Mouse (Mus musculus) gonadal fat pad, adult 2 months (tissue): ENCODE measurements around the gene Cldn8. TPM values are rescaled to one million over a fixed set of nuclear protein-coding genes. Genes with fewer than 3 reads are reported as not detected.

Experiments used
- polyA plus RNA-seq: library from polyadenylated mRNA; depleted of rRNA; stranded (reverse); fragments of >200 nt; gene quantifications from 2 replicates; pipeline ENCODE4 v1.2.3, GENCODE M21; 2012; rRNA removed

The Cldn8 gene
- polyA plus RNA-seq, 1 experiment, result 42.3 TPM

Other genes starting within 250 kb of the Cldn8 start
- gene Cldn17, start 56.2 kb downstream of the Cldn8 start, polyA plus RNA-seq, result not detected in 2 replicates
- not detected in 2 replicates for gene Krtap24-1, start 49.1 kb upstream of the Cldn8 start, polyA plus RNA-seq
- gene 2310079G19Rik, start 64.5 kb upstream of the Cldn8 start, polyA plus RNA-seq, result not detected in 2 replicates
- not detected in 2 replicates for gene Krtap26-1, start 84.6 kb upstream of the Cldn8 start, polyA plus RNA-seq
- not detected in 2 replicates for gene Krtap27-1, start 108.5 kb upstream of the Cldn8 start, polyA plus RNA-seq
- not detected in 2 replicates for gene 2310061N02Rik, start 144.8 kb upstream of the Cldn8 start, polyA plus RNA-seq
- not detected in 2 replicates for gene Krtap13-1, start 165.7 kb upstream of the Cldn8 start, polyA plus RNA-seq
- not detected in 2 replicates for gene Krtap13, start 188.5 kb upstream of the Cldn8 start, polyA plus RNA-seq
- not detected in 2 replicates for gene 2310034C09Rik, start 195.7 kb upstream of the Cldn8 start, polyA plus RNA-seq
- gene 2310057N15Rik, start 211.0 kb upstream of the Cldn8 start, polyA plus RNA-seq, result not detected in 2 replicates
- gene Gm5965, start 214.7 kb upstream of the Cldn8 start, polyA plus RNA-seq, result not detected in 2 replicates
- not detected in 2 replicates for gene Gm20741, start 249.0 kb upstream of the Cldn8 start, polyA plus RNA-seq